Mouse (Mus musculus): ENCODE data around the gene Dysf.

DNA sequence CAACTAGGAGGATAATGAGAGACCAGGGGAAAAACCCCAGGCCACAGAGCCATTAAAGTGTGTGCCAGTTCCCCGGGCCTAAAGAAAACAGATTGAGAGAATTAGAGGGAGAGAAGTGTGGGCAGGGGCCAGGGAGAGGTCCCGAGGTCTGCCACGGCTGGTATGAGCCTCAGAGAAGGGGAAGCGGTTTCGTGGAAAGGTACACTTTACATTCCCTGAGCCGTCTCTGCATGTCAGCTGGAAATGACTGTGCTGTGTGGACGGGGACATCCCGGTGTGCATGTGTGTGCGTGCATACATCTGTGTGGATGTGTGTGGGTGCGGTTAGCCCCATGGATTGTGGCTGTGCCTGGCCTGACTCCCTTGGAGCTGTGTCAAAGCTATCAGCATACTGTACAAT, 76.4 kb downstream of the Dysf start:
- TF ChIP-seq CTCF (IDR thresholded peaks at IDR 0.05; ENCODE audit: insufficient read depth, low read length) (no peak), POLR2A (IDR thresholded peaks at IDR 0.05; ENCODE audit: borderline replicate concordance, extremely low read depth, low read depth, low read length) (no peak)
